Mouse (Mus musculus): ENCODE measurements at regions not wholly inside any gene's neighbourhood (a gene's known extent, or its start where the extent isn't known, plus 50 kb on each side); places are given as distances from the start of the nearest gene placed in this dataset.

DNA sequence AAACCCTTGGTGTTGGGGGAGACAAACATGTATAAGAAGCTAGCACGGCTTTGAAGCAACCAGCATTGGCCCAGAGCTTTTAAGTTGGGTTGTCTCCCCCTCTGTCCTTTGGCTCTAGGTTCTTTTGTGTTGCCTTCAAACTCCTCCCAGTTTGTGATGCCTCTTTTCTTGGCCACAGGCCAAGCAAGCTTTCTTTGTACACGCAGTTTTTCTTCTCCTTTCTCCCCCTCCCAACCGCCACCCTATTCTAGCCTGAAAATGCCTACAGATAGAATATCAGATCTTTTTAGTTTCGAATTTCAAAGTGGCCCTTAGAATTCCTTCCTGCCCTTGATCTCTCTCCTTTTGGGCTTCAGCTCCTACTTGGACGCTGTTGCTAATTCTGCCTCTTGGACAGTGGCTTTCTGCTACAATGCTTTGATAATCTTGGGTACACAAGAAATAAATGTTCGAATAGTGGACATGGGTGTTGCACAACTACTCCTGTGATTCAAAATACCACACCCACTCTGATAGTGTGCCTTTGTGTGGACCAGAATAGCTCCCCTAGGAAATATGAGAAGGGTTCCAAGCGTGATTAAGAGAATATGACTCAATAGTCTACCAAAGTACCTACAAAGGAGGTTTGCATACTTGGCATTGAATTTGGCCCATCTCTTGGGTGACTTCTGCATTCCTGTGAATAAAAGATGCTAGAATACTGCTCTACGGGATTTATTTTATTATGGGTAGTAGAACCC is 369.3 kb upstream of the Vrk2 start:
- no peak overlapping the region for H3K9ac ChIP-seq
- DNase-seq: peak; percentile 53
- peaks cover 4% of the 10 kb centered on the region; the same call in 1 of the 2 replicates for H3K4me1 ChIP-seq (ENCODE audit: insufficient read depth)
- ATAC-seq: no peak
- no peak overlapping the region for H3K4me3 ChIP-seq (ENCODE audit: low read depth, low read length)
- no peaks in the 10 kb centered on the region for H3K27me3 ChIP-seq (ENCODE audit: insufficient read depth, low read length)
- 0 out of 2 replicates have a peak overlapping the region, but pooled peaks have one; percentile 1 for H3K27ac ChIP-seq (ENCODE audit: low read depth, low read length)
- H3K9me3 ChIP-seq (ENCODE audit: low read length): no peaks in the 10 kb centered on the region
- no peaks in the 10 kb centered on the region for H3K36me3 ChIP-seq (ENCODE audit: insufficient read depth)
- no peak overlapping the region for H3K4me2 ChIP-seq (ENCODE audit: low read depth)
- 29% methylated on average over 8 of the region's 8 CpGs for WGBS
- TF ChIP-seq CTCF (IDR thresholded peaks at IDR 0.05; ENCODE audit: low read depth): no peak

DNA sequence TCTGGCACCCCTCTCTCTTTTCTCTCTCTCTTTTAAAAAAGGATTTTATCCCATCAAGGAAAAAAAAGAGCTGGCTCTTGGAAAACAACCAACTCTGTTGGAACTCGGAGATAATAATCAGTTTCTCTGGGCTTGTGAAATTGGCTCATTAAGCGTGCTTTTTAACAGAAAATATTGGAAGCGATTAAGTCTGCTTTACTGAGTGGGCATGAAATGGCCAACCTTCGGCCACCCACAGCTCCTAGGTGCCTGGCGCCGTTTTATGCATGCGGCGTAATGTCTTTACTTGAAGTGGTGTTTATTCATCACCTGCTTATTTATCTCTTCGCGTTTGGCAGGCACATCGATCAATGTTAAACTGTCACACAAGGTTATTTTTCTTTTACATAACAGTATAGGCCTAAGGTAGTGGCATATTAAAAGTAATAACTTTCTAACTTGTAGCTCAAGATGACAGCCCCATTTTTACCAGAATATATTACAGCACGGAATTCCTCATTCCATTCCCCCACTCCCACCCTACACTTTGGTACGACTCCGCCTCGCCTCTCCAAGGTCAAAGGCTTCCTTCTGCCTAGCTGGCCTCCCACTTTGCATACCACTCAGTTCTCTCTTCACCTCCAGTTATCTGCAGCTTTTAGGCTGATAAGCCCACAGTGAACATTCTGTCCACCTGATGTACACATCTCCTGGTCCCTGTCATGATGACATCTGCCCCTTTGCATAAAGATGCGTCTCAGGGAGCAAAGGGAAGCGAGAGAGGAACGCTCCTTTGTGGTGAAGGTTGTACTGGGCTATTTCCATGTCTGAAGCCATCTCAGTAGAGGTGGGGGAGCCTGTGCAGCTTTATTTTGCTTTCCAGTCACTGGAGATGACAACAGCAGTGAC is 368.5 kb upstream of the Vrk2 start:
- WGBS: 23% methylated on average over 18 of the region's 18 CpGs
- DNase-seq (peak; percentile 57), ATAC-seq (peak; percentile 56)
- Histone ChIP-seq H3K36me3 (ENCODE audit: insufficient read depth) (no peaks in the 10 kb centered on the region), H3K4me2 (ENCODE audit: low read depth) (no peak overlapping the region), H3K9ac (no peak overlapping the region), H3K27me3 (ENCODE audit: insufficient read depth, low read length) (no peaks in the 10 kb centered on the region), H3K4me3 (ENCODE audit: low read depth, low read length) (no peak overlapping the region), H3K27ac (ENCODE audit: low read depth, low read length) (0 out of 2 replicates have a peak overlapping the region, but pooled peaks have one; percentile 1), H3K4me1 (ENCODE audit: insufficient read depth) (peaks cover 4% of the 10 kb centered on the region; the same call in 1 of the 2 replicates), H3K9me3 (ENCODE audit: low read length) (no peaks in the 10 kb centered on the region)
- no peak for TF ChIP-seq CTCF (IDR thresholded peaks at IDR 0.05; ENCODE audit: low read depth)

DNA sequence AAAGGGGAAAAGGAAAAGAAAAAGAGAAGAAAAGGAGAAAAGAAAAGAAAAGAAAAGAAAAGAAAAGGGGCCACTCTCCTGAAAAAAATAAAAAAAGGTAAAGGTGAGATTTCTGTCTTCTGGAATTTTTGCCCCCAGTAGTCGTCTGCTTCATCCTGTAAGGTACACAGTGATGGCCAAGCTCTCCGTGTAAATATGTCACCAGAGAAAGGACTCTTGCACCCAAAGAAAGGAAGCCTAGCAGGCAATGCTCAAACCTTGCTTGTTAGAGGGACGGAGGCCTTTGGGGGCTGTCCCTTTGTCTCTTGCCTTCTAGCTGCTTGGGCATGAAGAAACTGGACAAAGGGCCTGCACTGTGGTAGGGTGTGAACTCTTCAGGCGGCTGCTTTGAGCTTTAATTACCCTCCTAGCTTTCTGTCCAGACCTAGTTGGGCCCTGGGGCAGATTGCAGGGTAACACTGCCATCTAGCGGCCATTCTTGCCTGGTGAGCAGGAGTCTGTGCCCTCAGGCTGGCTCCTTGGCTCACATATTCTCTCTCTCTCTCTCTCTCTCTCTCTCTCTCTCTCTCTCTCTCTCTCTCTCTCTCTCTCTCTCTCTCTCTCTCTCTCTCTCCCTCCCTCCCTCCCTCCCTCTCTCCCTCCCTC is 367.7 kb upstream of the Vrk2 start:
- no peak overlapping the region for H3K4me3 ChIP-seq (ENCODE audit: low read depth, low read length)
- peak overlapping the region; percentile 62 for H3K27ac ChIP-seq (ENCODE audit: low read depth, low read length)
- H3K9me3 ChIP-seq (ENCODE audit: low read length): no peaks in the 10 kb centered on the region
- no peaks in the 10 kb centered on the region for H3K36me3 ChIP-seq (ENCODE audit: insufficient read depth)
- H3K27me3 ChIP-seq (ENCODE audit: insufficient read depth, low read length): no peaks in the 10 kb centered on the region
- DNase-seq: peak; percentile 94
- TF ChIP-seq CTCF (IDR thresholded peaks at IDR 0.05; ENCODE audit: low read depth): peak; percentile 87
- peak overlapping the region; percentile 27; the same call in 1 of the 2 replicates for H3K4me2 ChIP-seq (ENCODE audit: low read depth)
- 4% methylated on average over 5 of the region's 5 CpGs for WGBS
- peaks cover 4% of the 10 kb centered on the region; the same call in 1 of the 2 replicates for H3K4me1 ChIP-seq (ENCODE audit: insufficient read depth)
- ATAC-seq: peak; percentile 98
- H3K9ac ChIP-seq: 0 out of 2 replicates have a peak overlapping the region, but pooled peaks have one; percentile 33

DNA sequence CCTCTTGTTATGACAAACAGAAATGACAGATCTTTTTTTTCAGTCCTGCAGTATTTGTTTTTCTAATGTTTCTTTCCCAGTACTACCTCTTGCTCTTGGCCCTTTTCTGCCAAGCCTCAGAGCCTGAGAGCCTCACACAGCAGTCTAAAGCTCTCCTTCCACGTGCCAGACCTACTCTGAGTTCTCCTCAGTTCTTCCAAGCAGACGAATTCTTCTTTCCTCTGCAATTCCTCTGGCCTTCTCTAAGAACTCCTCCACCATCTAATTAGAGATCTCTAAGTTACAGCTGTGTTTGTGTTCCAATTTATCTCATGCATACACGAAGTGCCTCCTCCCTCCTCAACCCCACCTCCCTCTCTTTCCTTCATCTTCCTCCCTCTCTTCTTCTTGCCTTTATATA is 362.4 kb upstream of the Vrk2 start:
- Histone ChIP-seq H3K4me2 (ENCODE audit: low read depth) (no peak overlapping the region), H3K36me3 (ENCODE audit: insufficient read depth) (no peaks in the 10 kb centered on the region), H3K4me3 (ENCODE audit: low read depth, low read length) (no peak overlapping the region), H3K9ac (no peak overlapping the region), H3K9me3 (ENCODE audit: low read length) (no peaks in the 10 kb centered on the region), H3K27me3 (ENCODE audit: insufficient read depth, low read length) (no peaks in the 10 kb centered on the region), H3K27ac (ENCODE audit: low read depth, low read length) (no peak overlapping the region), H3K4me1 (ENCODE audit: insufficient read depth) (peaks cover under 1% of the 10 kb centered on the region; the same call in 1 of the 2 replicates)
- 45% methylated on average over 3 of the region's 3 CpGs for WGBS
- DNase-seq: no peak
- no peak for ATAC-seq
- no peak for TF ChIP-seq CTCF (IDR thresholded peaks at IDR 0.05; ENCODE audit: low read depth)

DNA sequence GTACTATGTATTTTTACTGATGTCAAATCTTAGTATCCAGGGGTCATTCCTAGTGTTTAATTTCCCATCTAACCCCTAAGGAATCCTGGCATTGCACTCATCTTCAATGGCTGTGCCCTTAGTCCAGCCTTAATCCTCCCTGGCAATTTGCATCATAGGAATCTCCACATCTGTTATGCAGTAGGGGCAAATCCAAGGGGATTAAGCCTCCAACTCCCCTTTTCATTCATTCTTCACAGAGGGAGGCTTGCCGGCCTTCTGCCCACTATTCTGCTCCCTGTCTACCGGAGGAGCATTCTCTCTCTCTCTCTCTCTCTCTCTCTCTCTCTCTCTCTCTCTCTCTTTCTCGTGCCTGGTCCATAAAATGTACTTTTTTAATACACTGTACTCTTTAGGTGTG is 338.0 kb upstream of the Vrk2 start:
- DNase-seq (no peak), ATAC-seq (no peak)
- Histone ChIP-seq H3K27me3 (ENCODE audit: insufficient read depth, low read length) (no peaks in the 10 kb centered on the region), H3K4me2 (ENCODE audit: low read depth) (no peak overlapping the region), H3K4me1 (ENCODE audit: insufficient read depth) (no peaks in the 10 kb centered on the region), H3K9me3 (ENCODE audit: low read length) (no peaks in the 10 kb centered on the region), H3K36me3 (ENCODE audit: insufficient read depth) (no peaks in the 10 kb centered on the region), H3K27ac (ENCODE audit: low read depth, low read length) (no peak overlapping the region), H3K9ac (no peak overlapping the region), H3K4me3 (ENCODE audit: low read depth, low read length) (no peak overlapping the region)
- TF ChIP-seq CTCF (IDR thresholded peaks at IDR 0.05; ENCODE audit: low read depth): no peak
- 5% methylated on average over 3 of the region's 3 CpGs for WGBS

DNA sequence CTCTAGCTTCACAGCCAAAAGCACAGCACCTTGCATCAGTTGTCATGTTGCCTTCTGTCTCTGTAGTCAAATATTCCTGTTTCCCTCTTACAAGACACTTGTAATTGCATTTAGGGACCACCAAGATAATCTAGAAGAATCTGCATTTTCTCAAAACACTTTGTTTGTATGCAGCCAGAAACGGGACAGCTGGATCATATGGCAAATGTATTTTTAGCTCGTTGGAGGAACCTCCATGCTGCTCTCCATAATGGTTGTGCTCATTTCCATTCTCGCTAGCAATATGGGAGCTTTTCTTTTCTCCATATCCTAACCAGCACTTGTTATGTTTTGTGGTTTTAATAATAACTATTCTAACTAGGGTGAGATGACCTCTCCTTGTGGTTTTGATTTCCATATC is 313.3 kb upstream of the Vrk2 start:
- Histone ChIP-seq H3K4me2 (ENCODE audit: low read depth) (no peak overlapping the region), H3K9ac (no peak overlapping the region), H3K36me3 (ENCODE audit: insufficient read depth) (no peaks in the 10 kb centered on the region), H3K9me3 (ENCODE audit: low read length) (no peaks in the 10 kb centered on the region), H3K27ac (ENCODE audit: low read depth, low read length) (no peak overlapping the region), H3K27me3 (ENCODE audit: insufficient read depth, low read length) (no peaks in the 10 kb centered on the region), H3K4me1 (ENCODE audit: insufficient read depth) (no peaks in the 10 kb centered on the region), H3K4me3 (ENCODE audit: low read depth, low read length) (no peak overlapping the region)
- TF ChIP-seq CTCF (IDR thresholded peaks at IDR 0.05; ENCODE audit: low read depth): no peak
- ATAC-seq (peak; percentile 67), DNase-seq (peak; percentile 69)
- 52% methylated on average over 3 of the region's 3 CpGs for WGBS
